Mouse (Mus musculus) liver, embryonic 14 days (tissue): Measurements from ENCODE around the gene Rnpepl1. TPM values are rescaled to one million over a fixed set of nuclear protein-coding genes. Genes with fewer than 3 reads are reported as not detected.

ENCODE experiments used
- polyA plus RNA-seq: library from polyadenylated mRNA; depleted of rRNA; stranded (reverse); fragments of >200 nt; gene quantifications from 2 replicates; pipeline ENCODE4 v1.2.3, GENCODE M21; 2012; rRNA removed

Rnpepl1 gene
- 8.5 and 10.1 TPM in 2 replicates for polyA plus RNA-seq

GRCm38 (mm10) chr1:92910239-92910885, at the start of gene Rnpepl1:
Rnpepl1 (plus strand) TSS chr1:92910783.

DNA sequence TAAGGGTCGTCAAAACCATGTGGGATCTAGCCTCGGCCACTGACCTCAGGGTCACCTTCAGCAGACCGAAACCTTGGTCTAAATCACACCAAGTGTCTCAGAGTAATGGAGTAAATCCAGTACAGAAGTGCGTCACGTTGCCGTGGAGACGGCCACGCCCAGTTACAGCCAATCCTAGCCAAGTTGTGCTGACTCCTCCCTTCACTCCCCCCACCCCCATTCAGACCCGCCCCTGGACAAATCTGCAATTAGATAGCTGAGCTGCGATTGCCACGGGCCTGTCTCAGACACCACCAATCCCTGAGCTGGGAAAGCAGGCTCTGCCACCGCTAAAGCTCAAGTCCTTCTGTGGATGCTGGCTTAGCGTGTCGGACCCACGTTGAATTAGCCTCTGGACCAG, 7.8 kb upstream of the Rnpepl1 start, which contains the start of gene Ankmy1:
Gene Ankmy1, minus strand, starts transcription at position 121 of the 400 bp plus-strand sequence.

GRCm38 (mm10) chr1:92906779-92907631, 3.6 kb upstream of the Rnpepl1 start, which contains the start of gene Dusp28:
Dusp28 (plus strand) TSS chr1:92906981.

DNA sequence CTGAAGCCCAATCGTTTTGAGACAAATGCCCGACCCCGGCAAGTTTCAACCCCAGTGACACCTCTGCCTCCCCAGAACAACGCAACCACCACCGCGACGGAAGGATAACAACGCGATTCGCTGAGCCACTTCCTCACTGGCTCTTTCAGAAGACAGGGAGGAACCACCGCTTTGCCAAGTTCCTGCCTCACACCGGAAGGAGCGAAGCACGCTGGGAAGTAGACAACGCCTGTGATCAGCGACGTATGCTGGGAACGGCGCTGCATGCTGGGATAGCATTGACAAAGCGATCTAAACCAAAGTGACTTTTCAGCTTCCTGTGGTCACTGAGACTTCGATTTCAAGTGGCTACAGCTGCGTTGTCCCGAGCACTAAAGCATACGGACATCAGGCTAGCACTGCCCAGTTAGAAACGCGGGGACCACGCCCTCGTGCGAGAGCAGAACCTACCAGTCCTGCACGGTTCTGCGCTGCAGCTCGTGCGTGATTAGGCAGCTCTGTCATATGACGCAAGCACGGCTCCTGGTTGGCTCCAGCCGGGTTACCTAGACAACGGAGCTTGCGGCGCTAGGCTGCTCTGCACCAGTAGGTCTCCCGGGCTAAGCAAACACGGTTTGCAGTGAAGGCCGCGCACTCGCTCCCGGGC, 23.7 kb downstream of the Rnpepl1 start, which contains the start of gene Capn10:
Gene Capn10, plus strand, starts transcription at position 195 of the 646 bp plus-strand sequence.

GRCm38 (mm10) chr1:92950607-92951006, 40.0 kb downstream of the Rnpepl1 start, which contains the start of gene Gpr35:
Gpr35 (plus strand) TSS chr1:92950865.

Other genes with a start within 250 kb of the Rnpepl1 start
- gene Gpc1, start 79.1 kb upstream of the Rnpepl1 start, polyA plus RNA-seq: 1.5 and 1.6 TPM in 2 replicates
- gene Ankmy1, start 7.9 kb upstream of the Rnpepl1 start, polyA plus RNA-seq: 0.03 TPM in 2 replicates
- 4.8 and 6.2 TPM in 2 replicates for gene Dusp28, start 3.8 kb upstream of the Rnpepl1 start, polyA plus RNA-seq
- 7.9 TPM in 2 replicates for gene Capn10, start 23.6 kb downstream of the Rnpepl1 start, polyA plus RNA-seq
- gene Gpr35, start 40.1 kb downstream of the Rnpepl1 start, polyA plus RNA-seq: 0.28 and 0.44 TPM in 2 replicates
- gene Aqp12, start 95.6 kb downstream of the Rnpepl1 start, polyA plus RNA-seq: not detected in 2 replicates
- 0.05 and 0.10 TPM in 2 replicates for gene Kif1a, start 191.2 kb downstream of the Rnpepl1 start, polyA plus RNA-seq
- gene Agxt, start 224.5 kb downstream of the Rnpepl1 start, polyA plus RNA-seq: 2.5 and 2.9 TPM in 2 replicates